Mouse (Mus musculus) stomach, embryonic 14.5 days (tissue): ENCODE measurements at regions not wholly inside any gene's neighbourhood (a gene's known extent, or its start where the extent isn't known, plus 50 kb on each side); places are given as distances from the start of the nearest gene placed in this dataset.

Experiments
- ATAC-seq: fragments of 200-750 bp; cut with Nextera tagmentation; 2 replicates; pipeline ENCODE4 v1.8.0; 2017; ENCODE audit warnings: low read depth, moderate TSS enrichment; ENCODE audit not compliant: insufficient number of reproducible peaks, insufficient read depth, low FRiP score
- H3K27ac ChIP-seq: fragments of 300-500 bp; sonication (generic); 2 replicates; pipeline ENCODE4 v1.5.1; 2014; ENCODE audit warnings: mild to moderate bottlenecking, low read length, moderate library complexity, mixed read lengths
- H3K27me3 ChIP-seq: fragments of 300-500 bp; sonication (generic); 2 replicates; pipeline ENCODE4 v1.6.1; 2014; ENCODE audit warnings: low read length, control low read depth, mixed read lengths; ENCODE audit not compliant: control insufficient read depth, insufficient read depth
- H3K36me3 ChIP-seq: fragments of 300-500 bp; sonication (generic); 2 replicates; pipeline ENCODE4 v1.6.1; 2014; ENCODE audit warnings: mild to moderate bottlenecking, control low read depth, low read length, moderate library complexity, mixed read lengths; ENCODE audit not compliant: control insufficient read depth, insufficient read depth
- H3K4me1 ChIP-seq: fragments of 300-500 bp; sonication (generic); 2 replicates; pipeline ENCODE4 v1.6.1; 2014; ENCODE audit warnings: low read length, control low read depth, mixed read lengths; ENCODE audit not compliant: control insufficient read depth, insufficient read depth
- H3K4me2 ChIP-seq: fragments of 300-500 bp; sonication (generic); replicated peaks from 2 replicates; pipeline ENCODE4 v1.6.1; 2014; ENCODE audit warnings: low read depth, low read length, control low read depth
- H3K4me3 ChIP-seq: fragments of 300-500 bp; sonication (generic); 2 replicates; pipeline ENCODE4 v1.5.1; 2014; ENCODE audit warnings: low read depth, low read length, control low read depth
- H3K9ac ChIP-seq: fragments of 300-500 bp; sonication (generic); replicated peaks from 2 replicates; pipeline ENCODE4 v1.6.1; 2014; ENCODE audit warnings: low read depth, mild to moderate bottlenecking, control low read depth, low read length, moderate library complexity, mixed read lengths
- H3K9me3 ChIP-seq: fragments of 300-500 bp; sonication (generic); 2 replicates; pipeline ENCODE4 v1.6.1; 2016; ENCODE audit warnings: low read depth, low read length, control low read depth; ENCODE audit not compliant: control insufficient read depth
- WGBS: fragments of 180-500 bp; shearing (Covaris S2); extraction: QIAGEN DNeasy Blood & Tissue Kit; methylation state at CpG from one replicate; pipeline ENCODE4 v1.1.7; 2014; 5-methylcytosine and 5-hydroxymethylcytosine counted together

- H3K9me3 ChIP-seq: no peaks in the 10 kb centered on the region
- H3K9ac ChIP-seq: no peak overlapping the region
- H3K4me1 ChIP-seq: no peaks in the 10 kb centered on the region
- H3K36me3 ChIP-seq: no peaks in the 10 kb centered on the region
- H3K4me2 ChIP-seq: no peak overlapping the region
- no peak for ATAC-seq
- WGBS: 96% methylated on average over 1 of the region's 1 CpGs
- no peak overlapping the region for H3K4me3 ChIP-seq
- H3K27ac ChIP-seq: no peak overlapping the region
- H3K27me3 ChIP-seq: no peaks in the 10 kb centered on the region
These were observed 52.0 kb downstream of the Gm11983 start for GRCm38 (mm10) chr11:6785471-6785870.

- no peak for ATAC-seq
- H3K27me3 ChIP-seq: no peaks in the 10 kb centered on the region
- WGBS: 87% methylated on average over 14 of the region's 14 CpGs
- no peak overlapping the region for H3K4me2 ChIP-seq
- no peak overlapping the region for H3K4me3 ChIP-seq
- no peak overlapping the region for H3K27ac ChIP-seq
- H3K9me3 ChIP-seq: no peaks in the 10 kb centered on the region
- no peaks in the 10 kb centered on the region for H3K36me3 ChIP-seq
- H3K4me1 ChIP-seq: no peaks in the 10 kb centered on the region
- no peak overlapping the region for H3K9ac ChIP-seq
These were observed 54.6 kb downstream of the Gm11983 start for GRCm38 (mm10) chr11:6782826-6783225.

GRCm38 (mm10) chr11:6779752-6780151 lies 57.7 kb downstream of the Gm11983 start:
- Histone ChIP-seq H3K27me3 (no peaks in the 10 kb centered on the region), H3K9ac (no peak overlapping the region), H3K36me3 (no peaks in the 10 kb centered on the region), H3K4me2 (no peak overlapping the region), H3K9me3 (no peaks in the 10 kb centered on the region), H3K4me3 (no peak overlapping the region), H3K27ac (no peak overlapping the region), H3K4me1 (peaks cover 8% of the 10 kb centered on the region; the same call in 1 of the 2 replicates)
- 72% methylated on average over 5 of the region's 5 CpGs for WGBS
- no peak for ATAC-seq

- no peaks in the 10 kb centered on the region for H3K36me3 ChIP-seq
- H3K4me2 ChIP-seq: no peak overlapping the region
- no peak overlapping the region for H3K27ac ChIP-seq
- peaks cover 8% of the 10 kb centered on the region; the same call in 1 of the 2 replicates for H3K4me1 ChIP-seq
- no peaks in the 10 kb centered on the region for H3K9me3 ChIP-seq
- no peak for ATAC-seq
- no peaks in the 10 kb centered on the region for H3K27me3 ChIP-seq
- H3K4me3 ChIP-seq: no peak overlapping the region
- no peak overlapping the region for H3K9ac ChIP-seq
- WGBS: 53% methylated on average over 10 of the region's 10 CpGs
These were observed 58.7 kb downstream of the Gm11983 start for GRCm38 (mm10) chr11:6778596-6779360.

GRCm38 (mm10) chr11:6777566-6777965 lies 59.9 kb downstream of the Gm11983 start:
- H3K36me3 ChIP-seq: no peaks in the 10 kb centered on the region
- H3K4me3 ChIP-seq: no peak overlapping the region
- peaks cover 8% of the 10 kb centered on the region; the same call in 1 of the 2 replicates for H3K4me1 ChIP-seq
- H3K27me3 ChIP-seq: no peaks in the 10 kb centered on the region
- H3K9me3 ChIP-seq: no peaks in the 10 kb centered on the region
- H3K27ac ChIP-seq: no peak overlapping the region
- H3K4me2 ChIP-seq: no peak overlapping the region
- 92% methylated on average over 1 of the region's 1 CpGs for WGBS
- no peak for ATAC-seq
- no peak overlapping the region for H3K9ac ChIP-seq

GRCm38 (mm10) chr11:6774656-6775055 lies 62.8 kb downstream of the Gm11983 start:
- no peak overlapping the region for H3K4me3 ChIP-seq
- H3K4me2 ChIP-seq: no peak overlapping the region
- no peak overlapping the region for H3K9ac ChIP-seq
- ATAC-seq: no peak
- H3K27ac ChIP-seq: peak overlapping the region; percentile 44; the same call in 1 of the 2 replicates
- H3K4me1 ChIP-seq: peaks cover 8% of the 10 kb centered on the region; the same call in 1 of the 2 replicates
- H3K9me3 ChIP-seq: no peaks in the 10 kb centered on the region
- H3K36me3 ChIP-seq: no peaks in the 10 kb centered on the region
- WGBS: 22% methylated on average over 4 of the region's 4 CpGs
- no peaks in the 10 kb centered on the region for H3K27me3 ChIP-seq

- peaks cover 8% of the 10 kb centered on the region; the same call in 1 of the 2 replicates for H3K4me1 ChIP-seq
- no peak overlapping the region for H3K9ac ChIP-seq
- no peaks in the 10 kb centered on the region for H3K36me3 ChIP-seq
- no peak overlapping the region for H3K27ac ChIP-seq
- no peak overlapping the region for H3K4me3 ChIP-seq
- no peaks in the 10 kb centered on the region for H3K9me3 ChIP-seq
- H3K27me3 ChIP-seq: no peaks in the 10 kb centered on the region
- 79% methylated on average over 5 of the region's 5 CpGs for WGBS
- ATAC-seq: no peak
- H3K4me2 ChIP-seq: no peak overlapping the region
These were observed 63.5 kb downstream of the Gm11983 start for GRCm38 (mm10) chr11:6773951-6774350.

- Histone ChIP-seq H3K4me3 (no peak overlapping the region), H3K9me3 (no peaks in the 10 kb centered on the region), H3K27me3 (no peaks in the 10 kb centered on the region), H3K27ac (no peak overlapping the region), H3K4me1 (peaks cover 8% of the 10 kb centered on the region; the same call in 1 of the 2 replicates), H3K9ac (no peak overlapping the region), H3K4me2 (no peak overlapping the region), H3K36me3 (no peaks in the 10 kb centered on the region)
- WGBS: 0% methylated on average over 1 of the region's 1 CpGs
- ATAC-seq: no peak
These were observed 64.1 kb downstream of the Gm11983 start for GRCm38 (mm10) chr11:6773364-6773763.

- Histone ChIP-seq H3K9ac (no peak overlapping the region), H3K36me3 (no peaks in the 10 kb centered on the region), H3K27ac (no peak overlapping the region), H3K4me1 (no peaks in the 10 kb centered on the region), H3K9me3 (no peaks in the 10 kb centered on the region), H3K27me3 (no peaks in the 10 kb centered on the region), H3K4me3 (no peak overlapping the region), H3K4me2 (no peak overlapping the region)
- 74% methylated on average over 7 of the region's 7 CpGs for WGBS
- ATAC-seq: no peak
These were observed 68.1 kb downstream of the Gm11983 start for GRCm38 (mm10) chr11:6769437-6769765.
